Mouse (Mus musculus) hindbrain, postnatal 0 days (tissue): Measurements from ENCODE around the gene Ddx39b. TPM values are rescaled to one million over a fixed set of nuclear protein-coding genes. Genes with fewer than 3 reads are reported as not detected.

ENCODE experiments used
- ATAC-seq: fragments of 200-750 bp; cut with Nextera tagmentation; 2 replicates; pipeline ENCODE4 v1.8.0; 2017; ENCODE audit warnings: mild to moderate bottlenecking, moderate TSS enrichment, moderate library complexity
- DNase-seq: peaks from one replicate; pipeline ENCODE4 v3.0.0-alpha.2; 2015; ENCODE audit warnings: low spot score
- H3K27ac ChIP-seq: fragments of 300-500 bp; sonication (generic); 2 replicates; pipeline ENCODE4 v1.5.1; 2014; ENCODE audit warnings: mild to moderate bottlenecking
- H3K27me3 ChIP-seq: fragments of 300-500 bp; sonication (generic); 2 replicates; pipeline ENCODE4 v1.6.1; 2014; ENCODE audit warnings: low read length, mixed read lengths; ENCODE audit not compliant: insufficient read depth
- H3K36me3 ChIP-seq: fragments of 300-500 bp; sonication (generic); 2 replicates; pipeline ENCODE4 v1.6.1; 2014; ENCODE audit warnings: low read length, mixed read lengths; ENCODE audit not compliant: insufficient read depth
- H3K4me1 ChIP-seq: fragments of 300-500 bp; sonication (generic); 2 replicates; pipeline ENCODE4 v1.6.1; 2014; ENCODE audit warnings: antibody characterized with exemption, low read length, mixed read lengths; ENCODE audit not compliant: insufficient read depth
- H3K4me2 ChIP-seq: fragments of 300-500 bp; sonication (generic); 2 replicates; pipeline ENCODE4 v1.6.1; 2014; ENCODE audit warnings: low read depth, mild to moderate bottlenecking, low read length, moderate library complexity, mixed read lengths
- H3K4me3 ChIP-seq: fragments of 300-500 bp; sonication (generic); 2 replicates; pipeline ENCODE4 v1.5.1; 2014; ENCODE audit warnings: low read length
- H3K9ac ChIP-seq: fragments of 300-500 bp; sonication (generic); replicated peaks from 2 replicates; pipeline ENCODE4 v1.6.1; 2014; ENCODE audit warnings: mild to moderate bottlenecking, low read length, moderate library complexity, mixed read lengths
- H3K9me3 ChIP-seq: fragments of 300-500 bp; sonication (generic); 2 replicates; pipeline ENCODE4 v1.6.1; 2016; ENCODE audit warnings: low read length, mixed read lengths
- CTCF ChIP-seq: IDR thresholded peaks from 2 replicates; pipeline ENCODE4 v1.5.1; 2016; ENCODE audit warnings: antibody characterized with exemption, control low read depth, low read depth
- WGBS: fragments of 180-500 bp; shearing (Covaris S2); extraction: QIAGEN DNeasy Blood & Tissue Kit; methylation state at CpG from one replicate; pipeline ENCODE4 v1.1.7; 2014; 5-methylcytosine and 5-hydroxymethylcytosine counted together
- polyA plus RNA-seq: library from polyadenylated mRNA; unstranded; fragments of >200 nt; fragmentation: Nextera tagmentation; extraction: Ambion mirVana; gene quantifications from 2 replicates; pipeline ENCODE4 v1.2.1, GENCODE M21; 2015
- total RNA-seq: library from RNA; depleted of rRNA; stranded (reverse); fragments of >200 nt; gene quantifications from 2 replicates; pipeline ENCODE4 v1.2.3, GENCODE M21; 2014

Gene Ddx39b
- total and polyA plus RNA-seq, 2 experiments from 2014 or later: 266 to 341 TPM

DNA sequence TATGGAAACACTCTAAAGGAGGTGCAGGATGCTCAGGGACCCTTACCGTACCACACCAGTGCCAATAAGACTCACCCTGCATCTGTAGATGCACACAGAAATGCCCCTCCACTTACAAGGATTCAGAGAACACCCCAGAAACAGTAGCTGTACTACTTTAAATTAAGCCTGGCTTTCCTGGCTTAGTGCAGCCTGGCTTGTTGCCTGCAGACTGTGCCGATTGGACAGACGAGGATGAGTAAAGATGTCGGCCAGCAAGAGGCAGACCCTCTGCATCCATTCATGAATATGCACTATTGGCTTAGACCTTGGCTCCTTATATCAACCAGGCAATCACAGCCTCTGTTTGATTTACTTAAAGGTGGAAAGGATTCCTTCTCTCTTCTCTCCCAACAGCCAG is 18.1 kb downstream of the Ddx39b start:
- WGBS: 65% methylated on average over 4 of the region's 4 CpGs

GRCm38 (mm10) chr17:35261651-35262050 is 20.1 kb downstream of the Ddx39b start:
- 68% methylated on average over 13 of the region's 13 CpGs for WGBS
- TF ChIP-seq CTCF: no peak

More for the DNA sequence above, 18.1 kb downstream of the Ddx39b start:
- no peak for TF ChIP-seq CTCF
- Histone ChIP-seq H3K9me3 (no peaks in the 10 kb centered on the region), H3K4me2 (no peak overlapping the region), H3K27me3 (no peaks in the 10 kb centered on the region), H3K4me3 (no peak overlapping the region), H3K4me1 (0 out of 2 replicates have a peak, but pooled peaks cover 4% of the 10 kb centered on the region), H3K9ac (no peak overlapping the region), H3K27ac (no peak overlapping the region), H3K36me3 (no peaks in the 10 kb centered on the region)
- DNase-seq (no peak), ATAC-seq (no peak)

GRCm38 (mm10) chr17:35262664-35263522 is 21.3 kb downstream of the Ddx39b start, which contains the start of gene H2-D1:
Gene H2-D1, plus strand, starts transcription at chr17:35262730.
- peak within 1 kb of the TSS; percentile 83 for H3K4me2 ChIP-seq
- 0 out of 2 replicates have a peak, but pooled peaks cover 1% of the 10 kb centered on the region for H3K4me1 ChIP-seq
- ATAC-seq: peak; percentile 94
- H3K9me3 ChIP-seq: no peaks in the 10 kb centered on the region
- no peak for TF ChIP-seq CTCF
- DNase-seq: peak; percentile 96
- 0 out of 2 replicates have a peak within 1 kb of the TSS, but pooled peaks have one; percentile 20 for H3K27ac ChIP-seq
- no peaks in the 10 kb centered on the region for H3K27me3 ChIP-seq
- WGBS: 2% methylated on average over 70 of the region's 73 CpGs
- H3K4me3 ChIP-seq: peak within 1 kb of the TSS; percentile 65
- H3K36me3 ChIP-seq: no peaks in the 10 kb centered on the region
- H3K9ac ChIP-seq: peak within 1 kb of the TSS; percentile 65

More at GRCm38 (mm10) chr17:35261651-35262050, 20.1 kb downstream of the Ddx39b start:
- Histone ChIP-seq H3K4me3 (no peak overlapping the region), H3K27me3 (no peaks in the 10 kb centered on the region), H3K4me2 (no peak overlapping the region), H3K9ac (no peak overlapping the region), H3K27ac (no peak overlapping the region), H3K36me3 (no peaks in the 10 kb centered on the region), H3K4me1 (0 out of 2 replicates have a peak, but pooled peaks cover 4% of the 10 kb centered on the region), H3K9me3 (no peaks in the 10 kb centered on the region)
- no peak for ATAC-seq
- DNase-seq: no peak

GRCm38 (mm10) chr17:35263523-35263883 is 22.0 kb downstream of the Ddx39b start:
- H3K27ac ChIP-seq: 0 out of 2 replicates have a peak overlapping the region, but pooled peaks have one; percentile 20
- H3K4me3 ChIP-seq: peak overlapping the region; percentile 65
- no peaks in the 10 kb centered on the region for H3K9me3 ChIP-seq
- H3K27me3 ChIP-seq: no peaks in the 10 kb centered on the region
- ATAC-seq (0 out of 2 replicates have a peak, but pooled peaks have one; percentile 18), DNase-seq (no peak)
- H3K4me1 ChIP-seq: no peaks in the 10 kb centered on the region
- H3K4me2 ChIP-seq: peak overlapping the region; percentile 83
- WGBS: 1% methylated on average over 31 of the region's 31 CpGs
- peak overlapping the region; percentile 65 for H3K9ac ChIP-seq
- no peaks in the 10 kb centered on the region for H3K36me3 ChIP-seq
- TF ChIP-seq CTCF: no peak

DNA sequence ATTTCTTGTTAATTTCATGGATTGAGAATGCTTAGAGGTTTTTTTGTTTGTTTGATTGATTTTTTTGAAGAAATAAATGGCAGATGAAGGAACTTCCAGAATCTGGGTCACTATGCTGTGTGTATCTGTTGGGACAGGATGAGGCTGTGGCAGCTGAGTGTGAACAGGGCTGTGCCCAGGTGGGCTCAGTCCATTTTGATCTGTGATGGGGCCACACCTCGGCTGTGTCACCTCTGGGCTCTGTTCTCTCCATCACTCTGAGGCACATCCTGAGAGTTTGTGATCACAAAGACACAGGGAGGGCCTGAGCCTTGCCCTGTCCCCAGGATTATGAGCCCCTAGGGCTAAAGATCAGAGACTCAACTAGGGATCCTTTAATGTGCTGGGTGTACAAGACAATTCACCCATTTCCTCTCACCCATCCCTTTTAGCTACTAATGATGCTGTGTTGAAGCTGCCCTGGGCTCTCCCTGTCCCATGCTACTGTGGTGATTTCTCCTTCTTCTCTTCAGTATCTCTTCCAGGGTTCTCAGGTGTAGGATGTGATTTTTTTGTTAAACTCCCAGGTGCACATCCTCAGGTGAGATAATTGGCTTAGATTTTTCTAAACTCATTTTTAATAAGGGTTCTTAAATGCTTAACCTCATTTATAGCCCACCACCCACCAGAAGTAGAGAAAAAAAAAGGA is 26.0 kb downstream of the Ddx39b start:
- TF ChIP-seq CTCF: no peak
- H3K9ac ChIP-seq: no peak overlapping the region
- H3K4me3 ChIP-seq: no peak overlapping the region
- DNase-seq (no peak), ATAC-seq (no peak)
- no peaks in the 10 kb centered on the region for H3K9me3 ChIP-seq
- H3K36me3 ChIP-seq: no peaks in the 10 kb centered on the region
- no peaks in the 10 kb centered on the region for H3K27me3 ChIP-seq
- H3K4me1 ChIP-seq: no peaks in the 10 kb centered on the region
- H3K27ac ChIP-seq: no peak overlapping the region
- 78% methylated on average over 1 of the region's 1 CpGs for WGBS
- no peak overlapping the region for H3K4me2 ChIP-seq

- no peaks in the 10 kb centered on the region for H3K27me3 ChIP-seq
- H3K9ac ChIP-seq: no peak overlapping the region
- no peaks in the 10 kb centered on the region for H3K4me1 ChIP-seq
- no peaks in the 10 kb centered on the region for H3K36me3 ChIP-seq
- H3K4me3 ChIP-seq: no peak overlapping the region
- TF ChIP-seq CTCF: no peak
- DNase-seq (peak; percentile 51), ATAC-seq (no peak)
- H3K27ac ChIP-seq: no peak overlapping the region
- no peak overlapping the region for H3K4me2 ChIP-seq
- 18% methylated on average over 3 of the region's 3 CpGs for WGBS
- peaks cover 4% of the 10 kb centered on the region; the same call in 1 of the 2 replicates for H3K9me3 ChIP-seq
Measured at GRCm38 (mm10) chr17:35269653-35270347, 28.3 kb downstream of the Ddx39b start.
